Mouse (Mus musculus): Measurements from ENCODE around the gene Polrmt. TPM values are rescaled to one million over a fixed set of nuclear protein-coding genes. Genes with fewer than 3 reads are reported as not detected.
A peak's percentile ranks its signal among the peaks of the same experiment; 100 is the strongest.

Gene Polrmt
- polyA plus RNA-seq (2012; rRNA removed): 104 and 109 TPM in 2 replicates

DNA sequence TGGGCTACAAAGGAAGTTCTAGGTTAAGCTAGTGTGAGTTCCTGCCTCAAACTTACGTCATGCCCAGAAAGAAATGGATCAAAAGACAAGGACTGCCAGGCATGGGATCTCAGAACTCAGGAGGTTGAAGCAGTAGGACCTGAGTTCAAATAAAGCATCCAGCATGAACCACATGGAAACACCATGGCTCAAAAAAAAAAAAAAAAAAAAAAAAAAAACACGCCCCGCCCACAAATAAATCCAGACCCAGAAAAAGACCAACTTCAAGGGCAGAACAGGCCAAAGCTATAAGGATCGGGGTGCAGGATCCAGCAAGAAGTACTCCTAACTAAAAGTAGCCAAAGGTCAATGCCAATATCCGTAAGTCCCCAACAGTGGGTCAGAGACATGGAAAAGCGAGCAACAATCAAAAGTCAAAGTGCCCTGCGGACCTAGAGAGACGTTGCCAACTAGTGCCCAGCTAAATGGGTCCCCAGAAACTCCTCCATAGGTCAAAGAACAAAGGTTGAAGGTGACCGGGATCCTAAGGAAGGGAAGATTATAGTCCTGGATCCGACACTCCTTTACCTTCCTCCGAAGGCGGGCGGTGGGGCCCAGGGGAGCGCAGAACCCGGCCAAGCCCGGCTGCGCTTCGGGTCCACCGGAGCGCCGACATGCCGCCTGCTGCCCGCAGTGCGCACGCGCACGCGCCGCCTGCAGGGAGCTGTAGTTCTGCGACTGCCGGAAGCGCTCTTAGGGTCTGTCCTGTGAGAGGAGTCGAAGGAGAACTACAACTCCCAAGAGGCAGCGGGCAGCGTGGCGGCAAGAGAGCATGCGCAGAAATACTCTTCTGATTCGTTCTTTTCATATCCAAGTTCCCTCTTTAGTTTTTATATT lies at the start of gene Polrmt:
TSS of gene Polrmt (minus strand) at position 684 of the 876 bp plus-strand sequence.
- TF ChIP-seq CTCF (IDR thresholded peaks at IDR 0.05; ENCODE audit: borderline replicate concordance, control insufficient read depth, extremely low read depth, insufficient read depth, low read length, poor library complexity) (peak; percentile 61; the same call in 1 of the 2 replicates), POLR2A (IDR thresholded peaks at IDR 0.05; ENCODE audit: control insufficient read depth, extremely low read depth, insufficient read depth, low read length, poor library complexity) (peak; percentile 79)
- 2% methylated on average over 38 of the region's 38 CpGs for WGBS
- Histone ChIP-seq H3K4me1 (replicated peaks; ENCODE audit: control insufficient read depth, insufficient read depth, low read length) (peaks cover 9% of the 10 kb centered on the region), H3K4me3 (ENCODE audit: control insufficient read depth, insufficient read depth, low read length) (peak within 1 kb of the TSS; percentile 66), H3K27me3 (ENCODE audit: control insufficient read depth, insufficient read depth, low read length) (no peaks in the 10 kb centered on the region), H3K36me3 (ENCODE audit: control insufficient read depth, insufficient read depth, low read length) (peaks cover 12% of the 10 kb centered on the region; the same call in 1 of the 2 replicates), H3K27ac (ENCODE audit: control insufficient read depth, insufficient read depth, low read length) (no peak within 1 kb of the TSS)
- DNase-seq: peak; percentile 94

DNA sequence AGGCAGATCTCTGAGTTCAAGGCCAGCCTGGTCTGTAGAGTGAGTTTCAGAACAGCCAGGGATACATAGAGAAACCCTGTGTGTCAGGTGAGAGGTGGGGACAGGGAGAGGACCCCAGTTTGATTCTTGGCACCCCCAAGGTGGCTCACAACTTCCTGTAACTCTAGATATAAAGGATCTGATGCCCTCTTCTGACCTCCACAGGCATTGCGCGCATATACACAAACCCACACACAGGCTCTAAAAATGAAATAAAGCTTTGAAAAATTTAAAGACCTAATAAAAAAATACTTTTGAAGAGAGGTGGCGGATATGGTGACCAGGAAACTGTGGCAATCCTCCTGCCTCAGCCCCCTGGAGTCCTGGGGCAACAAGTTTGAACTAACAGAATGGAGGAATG lies 49.5 kb upstream of the Polrmt start:
- H3K4me1 ChIP-seq (replicated peaks; ENCODE audit: control insufficient read depth, insufficient read depth, low read length): peaks cover 36% of the 10 kb centered on the region
- 98% methylated on average over 3 of the region's 3 CpGs for WGBS

DNA sequence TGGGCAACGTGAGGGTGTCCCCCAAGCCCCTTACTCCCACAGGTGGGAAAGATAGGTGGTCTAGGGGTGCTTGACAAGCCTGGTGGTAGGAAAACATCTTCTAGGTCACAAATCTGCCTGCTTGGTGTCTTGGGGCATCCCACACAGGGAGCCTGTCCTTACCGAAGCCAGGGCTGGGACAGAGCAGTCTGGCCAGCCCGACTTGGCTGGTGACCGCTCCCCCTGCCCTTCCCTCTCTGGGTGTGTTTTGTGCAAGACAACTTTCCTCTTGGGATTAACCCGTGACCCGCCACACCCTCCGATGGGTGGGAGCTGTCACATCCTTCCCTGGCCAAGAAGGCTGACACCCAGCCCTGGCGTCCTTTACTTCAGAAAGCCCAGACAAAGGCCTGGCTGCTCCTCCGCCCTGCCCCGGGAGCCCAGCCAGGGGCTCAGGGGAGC lies 48.1 kb upstream of the Polrmt start:
- DNase-seq: no peak
- Histone ChIP-seq H3K27me3 (ENCODE audit: control insufficient read depth, insufficient read depth, low read length) (no peaks in the 10 kb centered on the region), H3K4me1 (replicated peaks; ENCODE audit: control insufficient read depth, insufficient read depth, low read length) (peaks cover 48% of the 10 kb centered on the region), H3K36me3 (ENCODE audit: control insufficient read depth, insufficient read depth, low read length) (no peaks in the 10 kb centered on the region), H3K4me3 (ENCODE audit: control insufficient read depth, insufficient read depth, low read length) (peak overlapping the region; percentile 66), H3K27ac (ENCODE audit: control insufficient read depth, insufficient read depth, low read length) (no peak overlapping the region)
- WGBS: 54% methylated on average over 10 of the region's 10 CpGs
- TF ChIP-seq CTCF (IDR thresholded peaks at IDR 0.05; ENCODE audit: borderline replicate concordance, control insufficient read depth, extremely low read depth, insufficient read depth, low read length, poor library complexity) (no peak), POLR2A (IDR thresholded peaks at IDR 0.05; ENCODE audit: control insufficient read depth, extremely low read depth, insufficient read depth, low read length, poor library complexity) (peak; percentile 17; the same call in 1 of the 2 replicates)

More for the DNA sequence above, 49.5 kb upstream of the Polrmt start:
- no peak overlapping the region for H3K27ac ChIP-seq (ENCODE audit: control insufficient read depth, insufficient read depth, low read length)
- no peaks in the 10 kb centered on the region for H3K36me3 ChIP-seq (ENCODE audit: control insufficient read depth, insufficient read depth, low read length)
- H3K4me3 ChIP-seq (ENCODE audit: control insufficient read depth, insufficient read depth, low read length): no peak overlapping the region
- DNase-seq: no peak
- H3K27me3 ChIP-seq (ENCODE audit: control insufficient read depth, insufficient read depth, low read length): no peaks in the 10 kb centered on the region
- TF ChIP-seq CTCF (IDR thresholded peaks at IDR 0.05; ENCODE audit: borderline replicate concordance, control insufficient read depth, extremely low read depth, insufficient read depth, low read length, poor library complexity) (no peak), POLR2A (IDR thresholded peaks at IDR 0.05; ENCODE audit: control insufficient read depth, extremely low read depth, insufficient read depth, low read length, poor library complexity) (no peak)

DNA sequence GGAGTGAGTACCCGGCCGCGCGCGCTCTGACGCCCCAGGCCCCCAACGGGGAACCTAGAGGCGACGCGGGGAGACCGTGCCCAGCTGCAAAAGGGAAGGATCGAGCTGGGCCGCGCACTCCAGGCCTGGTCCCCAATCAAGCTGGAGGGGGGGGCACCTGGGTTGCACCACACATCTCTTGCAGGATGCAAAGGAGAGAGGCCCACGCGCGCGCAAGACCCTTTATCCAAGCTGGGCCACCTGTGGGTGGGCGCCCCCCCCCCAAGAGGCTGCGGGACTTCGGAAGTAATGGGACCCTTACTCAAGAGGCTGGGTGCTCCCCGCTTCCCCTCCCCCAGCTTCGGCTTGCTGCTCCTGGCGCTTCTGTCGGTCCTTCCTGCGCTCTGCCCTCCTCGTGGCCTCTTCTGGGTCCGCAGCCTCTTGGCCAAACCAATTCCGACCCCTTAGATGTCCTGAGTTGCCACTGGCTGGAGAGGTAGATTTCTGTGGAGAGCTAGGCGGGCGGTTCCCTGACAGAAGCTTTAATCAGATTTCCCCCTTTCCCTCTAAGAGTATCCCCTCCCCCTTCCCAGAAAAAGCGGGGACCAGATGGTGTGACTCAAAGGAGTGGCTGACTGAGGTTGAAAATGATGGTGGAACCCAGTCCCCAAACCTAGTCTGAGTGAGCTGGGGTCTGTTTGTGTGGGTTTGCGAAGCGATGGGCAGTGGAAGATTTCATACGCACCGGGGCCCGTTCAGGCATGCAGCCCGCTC lies 47.5 kb upstream of the Polrmt start:
- Histone ChIP-seq H3K4me1 (replicated peaks; ENCODE audit: control insufficient read depth, insufficient read depth, low read length) (peaks cover 54% of the 10 kb centered on the region), H3K27me3 (ENCODE audit: control insufficient read depth, insufficient read depth, low read length) (no peaks in the 10 kb centered on the region), H3K27ac (ENCODE audit: control insufficient read depth, insufficient read depth, low read length) (no peak overlapping the region), H3K36me3 (ENCODE audit: control insufficient read depth, insufficient read depth, low read length) (no peaks in the 10 kb centered on the region), H3K4me3 (ENCODE audit: control insufficient read depth, insufficient read depth, low read length) (peak overlapping the region; percentile 66)
- no peak for DNase-seq
- 16% methylated on average over 38 of the region's 38 CpGs for WGBS
- no peak for TF ChIP-seq CTCF (IDR thresholded peaks at IDR 0.05; ENCODE audit: borderline replicate concordance, control insufficient read depth, extremely low read depth, insufficient read depth, low read length, poor library complexity)
- TF ChIP-seq POLR2A (IDR thresholded peaks at IDR 0.05; ENCODE audit: control insufficient read depth, extremely low read depth, insufficient read depth, low read length, poor library complexity): no peak

DNA sequence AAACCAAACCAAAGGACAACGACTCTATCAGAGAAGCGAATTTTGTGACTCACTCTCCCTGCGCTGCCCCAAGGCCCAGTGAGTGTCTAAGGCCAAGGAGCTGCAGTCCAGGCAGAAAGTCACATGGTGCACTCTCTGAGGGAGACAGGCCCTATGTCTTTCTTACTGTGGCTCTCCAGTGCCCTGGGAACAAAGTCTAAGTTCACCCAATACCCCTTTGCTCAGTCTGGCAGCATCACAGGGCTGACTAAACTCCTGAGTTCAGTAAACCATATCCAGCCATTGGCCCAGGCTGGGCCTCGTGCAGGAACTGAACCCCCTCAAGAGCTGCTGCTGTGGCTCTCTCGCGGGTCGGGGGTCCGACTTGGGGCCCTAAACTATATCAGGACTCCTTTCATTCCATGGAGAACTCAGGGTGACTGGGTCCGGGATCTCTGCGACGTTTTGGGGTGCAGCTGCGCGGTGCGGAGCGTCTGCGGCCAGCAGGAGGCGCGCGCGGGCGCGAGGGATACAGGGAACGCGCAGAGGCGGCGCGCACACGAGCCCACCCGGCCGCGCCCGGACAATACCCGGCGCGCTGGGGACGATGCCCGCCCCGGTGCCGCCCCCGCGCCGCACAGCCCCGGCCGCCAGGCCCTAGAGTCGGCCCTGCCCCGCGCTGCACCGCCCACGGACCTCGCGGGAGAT lies 46.8 kb upstream of the Polrmt start, which contains the start of gene Palm:
TSS of gene Palm (plus strand) at position 522 of the 687 bp plus-strand sequence.
- Histone ChIP-seq H3K4me3 (ENCODE audit: control insufficient read depth, insufficient read depth, low read length) (peak within 1 kb of the TSS; percentile 66), H3K27me3 (ENCODE audit: control insufficient read depth, insufficient read depth, low read length) (no peaks in the 10 kb centered on the region), H3K36me3 (ENCODE audit: control insufficient read depth, insufficient read depth, low read length) (no peaks in the 10 kb centered on the region), H3K4me1 (replicated peaks; ENCODE audit: control insufficient read depth, insufficient read depth, low read length) (peaks cover 56% of the 10 kb centered on the region), H3K27ac (ENCODE audit: control insufficient read depth, insufficient read depth, low read length) (no peak within 1 kb of the TSS)
- 6% methylated on average over 51 of the region's 51 CpGs for WGBS
- peak; percentile 93; the same call in 1 of the 2 replicates for TF ChIP-seq CTCF (IDR thresholded peaks at IDR 0.05; ENCODE audit: borderline replicate concordance, control insufficient read depth, extremely low read depth, insufficient read depth, low read length, poor library complexity)
- no peak for TF ChIP-seq POLR2A (IDR thresholded peaks at IDR 0.05; ENCODE audit: control insufficient read depth, extremely low read depth, insufficient read depth, low read length, poor library complexity)
- DNase-seq: peak; percentile 82
